Mouse (Mus musculus) liver, embryonic 12.5 days (tissue): Measurements from ENCODE around the gene Atp6v0b. TPM values are rescaled to one million over a fixed set of nuclear protein-coding genes. Genes with fewer than 3 reads are reported as not detected.
A peak's percentile ranks its signal among the peaks of the same experiment; 100 is the strongest.

Source experiments
- ATAC-seq: fragments of 200-750 bp; cut with Nextera tagmentation; 2 replicates; pipeline ENCODE4 v1.8.0; 2017; ENCODE audit warnings: moderate number of reproducible peaks, mild to moderate bottlenecking, moderate library complexity
- H3K27ac ChIP-seq: fragments of 300-500 bp; sonication (generic); 2 replicates; pipeline ENCODE4 v1.5.1; 2016; ENCODE audit warnings: mild to moderate bottlenecking
- H3K27me3 ChIP-seq: fragments of 300-500 bp; sonication (generic); replicated peaks from 2 replicates; pipeline ENCODE4 v1.6.1; 2016; ENCODE audit warnings: mild to moderate bottlenecking, moderate library complexity
- H3K36me3 ChIP-seq: fragments of 300-500 bp; sonication (generic); 2 replicates; pipeline ENCODE4 v1.6.1; 2016; ENCODE audit warnings: mild to moderate bottlenecking, moderate library complexity
- H3K4me1 ChIP-seq: fragments of 300-500 bp; sonication (generic); 2 replicates; pipeline ENCODE4 v1.6.1; 2016
- H3K4me2 ChIP-seq: fragments of 300-500 bp; sonication (generic); 2 replicates; pipeline ENCODE4 v1.6.1; 2016; ENCODE audit warnings: mild to moderate bottlenecking, moderate library complexity
- H3K4me3 ChIP-seq: fragments of 300-500 bp; sonication (generic); 2 replicates; pipeline ENCODE4 v1.5.1; 2016; ENCODE audit warnings: mild to moderate bottlenecking, moderate library complexity
- H3K9ac ChIP-seq: fragments of 300-500 bp; sonication (generic); 2 replicates; pipeline ENCODE4 v1.6.1; 2016; ENCODE audit warnings: mild to moderate bottlenecking, moderate library complexity
- H3K9me3 ChIP-seq: fragments of 300-500 bp; sonication (generic); replicated peaks from 2 replicates; pipeline ENCODE4 v1.6.1; 2016; ENCODE audit warnings: mild to moderate bottlenecking, moderate library complexity
- WGBS: fragments of 180-500 bp; shearing (Covaris S2); methylation state at CpG from one replicate; pipeline ENCODE4 v1.1.7; 2016; ENCODE audit not compliant: insufficient replicate concordance; 5-methylcytosine and 5-hydroxymethylcytosine counted together
- polyA plus RNA-seq: library from polyadenylated mRNA; unstranded; fragments of >200 nt; fragmentation: Nextera tagmentation; extraction: Ambion mirVana; gene quantifications from 2 replicates; pipeline ENCODE4 v1.2.1, GENCODE M21; 2016

The Atp6v0b gene
- polyA plus RNA-seq, 1 experiment from 2014 or later = 180 TPM

DNA sequence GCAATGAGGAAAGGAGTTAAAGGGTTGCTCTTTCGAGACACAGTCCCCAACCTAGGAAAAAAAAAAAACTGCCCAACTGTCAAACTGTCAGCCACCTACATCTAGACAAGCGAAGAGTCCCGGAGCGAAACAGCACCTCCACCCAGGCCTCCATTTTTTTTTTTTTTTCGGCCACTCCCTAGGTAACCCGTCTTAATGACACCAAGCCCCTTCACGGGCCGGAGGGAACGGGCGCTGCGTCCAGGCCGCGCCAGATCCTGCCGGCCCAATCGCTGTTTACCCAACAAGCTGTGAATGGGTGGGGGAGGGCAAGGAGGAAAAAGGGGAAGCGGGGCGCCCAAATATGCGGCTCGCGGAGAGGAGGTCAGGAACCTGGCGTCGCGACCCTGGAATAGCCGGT, 489 bp downstream of the Atp6v0b start:
- WGBS = under 1% methylated on average over 24 of the region's 24 CpGs
- H3K9me3 ChIP-seq = no peaks in the 10 kb centered on the region
- H3K9ac ChIP-seq = peak overlapping the region; percentile 97
- peaks cover 22% of the 10 kb centered on the region for H3K27me3 ChIP-seq
- peak overlapping the region; percentile 99 for H3K4me3 ChIP-seq
- H3K27ac ChIP-seq = peak overlapping the region; percentile 91
- H3K4me1 ChIP-seq = peaks cover 63% of the 10 kb centered on the region
- peak; percentile 36 for ATAC-seq
- H3K4me2 ChIP-seq = peak overlapping the region; percentile 94
- peaks cover 49% of the 10 kb centered on the region for H3K36me3 ChIP-seq

DNA sequence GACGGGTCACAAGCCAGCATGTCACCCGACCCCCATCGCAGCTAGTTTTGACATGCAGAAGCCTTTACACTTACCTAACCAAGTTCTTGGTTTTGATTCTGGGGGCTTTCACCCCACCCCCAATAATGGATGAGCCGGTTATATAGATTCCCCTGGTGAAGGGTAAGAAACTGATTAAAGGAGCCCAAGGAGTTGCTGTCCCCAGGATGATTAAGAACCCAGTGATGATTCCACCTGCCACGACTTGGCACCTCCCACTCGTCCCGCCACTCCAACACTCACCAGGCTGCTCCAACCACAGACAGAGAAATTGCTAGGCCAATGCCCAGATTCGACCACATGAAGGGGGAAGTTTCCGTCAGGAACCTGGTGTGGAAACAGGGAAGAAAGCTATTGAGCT, 1.1 kb downstream of the Atp6v0b start:
- peak overlapping the region; percentile 94 for H3K4me2 ChIP-seq
- H3K9ac ChIP-seq = peak overlapping the region; percentile 97
- H3K27ac ChIP-seq = peak overlapping the region; percentile 91
- H3K27me3 ChIP-seq = peaks cover 29% of the 10 kb centered on the region
- H3K4me1 ChIP-seq = peaks cover 59% of the 10 kb centered on the region
- H3K36me3 ChIP-seq = peaks cover 49% of the 10 kb centered on the region
- H3K9me3 ChIP-seq = no peaks in the 10 kb centered on the region
- WGBS = 69% methylated on average over 9 of the region's 9 CpGs
- no peak for ATAC-seq
- H3K4me3 ChIP-seq = peak overlapping the region; percentile 99

DNA sequence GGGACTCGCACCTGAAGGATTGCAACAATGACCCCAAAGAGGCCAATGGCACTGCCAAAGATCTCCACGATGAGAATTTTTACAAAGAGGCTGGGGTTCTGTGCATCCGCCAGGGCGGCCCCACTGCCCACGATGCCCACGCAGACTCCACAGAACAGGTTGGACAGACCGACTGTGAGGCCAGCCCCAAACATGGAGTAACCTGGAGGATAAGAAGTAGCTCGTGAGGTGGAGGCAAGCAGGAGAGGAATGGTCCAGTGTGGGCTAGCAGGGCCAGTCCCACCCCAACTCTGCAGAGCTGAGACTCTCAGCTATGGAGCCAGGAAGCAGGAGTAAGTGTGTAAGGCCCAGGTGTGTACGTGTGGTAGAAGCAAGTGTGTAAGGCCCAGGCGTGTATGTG, 2.0 kb downstream of the Atp6v0b start:
- 92% methylated on average over 10 of the region's 10 CpGs for WGBS
- H3K4me2 ChIP-seq = no peak overlapping the region
- H3K4me1 ChIP-seq = peaks cover 50% of the 10 kb centered on the region
- no peak overlapping the region for H3K27ac ChIP-seq
- peaks cover 43% of the 10 kb centered on the region for H3K36me3 ChIP-seq
- ATAC-seq = no peak
- no peaks in the 10 kb centered on the region for H3K9me3 ChIP-seq
- H3K27me3 ChIP-seq = peaks cover 33% of the 10 kb centered on the region
- H3K9ac ChIP-seq = no peak overlapping the region
- no peak overlapping the region for H3K4me3 ChIP-seq

DNA sequence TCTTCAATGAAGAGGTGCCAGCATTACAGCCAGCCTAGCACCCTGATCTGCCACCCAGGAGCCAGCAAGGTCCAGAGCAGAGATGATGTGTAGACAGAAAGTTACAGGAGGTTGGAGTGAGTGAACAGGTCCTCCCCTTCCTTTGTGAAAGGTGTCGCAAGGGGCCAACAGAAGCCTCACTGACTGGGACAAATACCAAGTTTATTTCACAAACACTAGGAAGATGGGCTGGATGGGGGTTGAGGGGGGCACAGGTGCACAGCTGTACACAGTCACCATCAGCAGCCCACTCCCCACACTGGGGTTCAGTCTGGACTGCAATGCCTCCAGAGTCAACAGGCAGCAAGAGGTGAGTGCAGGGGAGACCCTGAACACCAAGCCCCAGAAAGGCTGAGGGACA, 3.0 kb downstream of the Atp6v0b start:
- H3K4me2 ChIP-seq = peak overlapping the region; percentile 94
- peak overlapping the region; percentile 67 for H3K4me3 ChIP-seq
- H3K4me1 ChIP-seq = peaks cover 46% of the 10 kb centered on the region
- no peaks in the 10 kb centered on the region for H3K9me3 ChIP-seq
- H3K27ac ChIP-seq = no peak overlapping the region
- peaks cover 33% of the 10 kb centered on the region for H3K36me3 ChIP-seq
- no peak for ATAC-seq
- H3K9ac ChIP-seq = no peak overlapping the region
- 84% methylated on average over 1 of the region's 1 CpGs for WGBS
- peaks cover 33% of the 10 kb centered on the region for H3K27me3 ChIP-seq

DNA sequence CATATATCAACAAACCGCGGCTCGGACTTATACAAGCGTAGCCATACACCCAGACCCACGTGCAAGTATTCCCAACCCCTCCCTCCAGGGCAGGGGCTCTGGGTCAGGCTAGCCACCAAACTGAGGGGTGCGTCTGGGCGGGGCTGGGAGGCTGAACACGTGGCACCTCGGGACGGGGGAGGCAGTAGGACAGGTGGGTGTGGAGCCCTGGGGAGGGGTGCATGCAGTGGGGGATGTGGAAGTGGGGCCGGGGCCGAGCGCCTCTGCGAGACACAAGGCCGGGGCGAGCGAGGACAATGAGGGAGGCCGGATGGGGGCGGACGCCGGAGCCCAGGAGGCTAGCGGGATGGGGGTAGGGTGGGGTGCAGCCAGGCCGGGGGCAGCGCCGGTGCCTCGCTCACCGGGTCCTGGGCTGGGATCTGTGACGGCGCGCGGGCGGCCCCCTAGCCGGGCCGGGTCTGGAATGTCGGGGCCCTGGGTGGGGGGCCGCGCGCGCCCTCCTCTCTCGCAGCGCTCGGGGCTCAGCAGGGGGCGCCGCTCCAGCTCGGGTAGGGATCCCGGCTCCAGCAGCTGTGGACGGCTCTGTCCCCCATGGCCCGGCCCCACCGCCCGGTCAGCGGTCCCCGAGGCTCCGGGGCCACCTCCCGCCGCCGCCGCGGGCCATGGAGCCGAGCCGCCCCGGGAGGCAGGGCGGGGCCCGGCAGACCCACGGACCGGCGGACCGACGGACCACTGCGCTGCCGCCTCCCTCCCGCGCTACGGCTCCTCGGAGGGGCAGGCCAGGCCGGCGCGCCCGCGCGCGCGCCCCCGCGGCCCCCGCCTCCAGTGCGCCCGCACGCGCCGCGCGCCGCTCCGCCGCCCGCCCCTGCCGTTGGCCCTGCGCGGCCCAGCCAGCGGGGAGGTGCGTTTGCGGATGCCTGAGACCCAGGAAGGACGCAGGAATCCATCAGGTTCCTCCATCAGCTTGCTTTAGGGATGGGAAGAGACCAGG, 4.1 kb downstream of the Atp6v0b start, which contains the start of gene B4galt2:
B4galt2 (minus strand) TSS at position 787 of the 991 bp plus-strand sequence.
- peaks cover 33% of the 10 kb centered on the region for H3K27me3 ChIP-seq
- 3% methylated on average over 62 of the region's 103 CpGs for WGBS
- H3K4me3 ChIP-seq = peak within 1 kb of the TSS; percentile 67
- peaks cover 26% of the 10 kb centered on the region for H3K36me3 ChIP-seq
- H3K9me3 ChIP-seq = no peaks in the 10 kb centered on the region
- peak within 1 kb of the TSS; percentile 80 for H3K9ac ChIP-seq
- peak within 1 kb of the TSS; percentile 94 for H3K4me2 ChIP-seq
- no peak within 1 kb of the TSS for H3K27ac ChIP-seq
- peaks cover 49% of the 10 kb centered on the region for H3K4me1 ChIP-seq
- 0 out of 2 replicates have a peak, but pooled peaks have one; percentile 2 for ATAC-seq

DNA sequence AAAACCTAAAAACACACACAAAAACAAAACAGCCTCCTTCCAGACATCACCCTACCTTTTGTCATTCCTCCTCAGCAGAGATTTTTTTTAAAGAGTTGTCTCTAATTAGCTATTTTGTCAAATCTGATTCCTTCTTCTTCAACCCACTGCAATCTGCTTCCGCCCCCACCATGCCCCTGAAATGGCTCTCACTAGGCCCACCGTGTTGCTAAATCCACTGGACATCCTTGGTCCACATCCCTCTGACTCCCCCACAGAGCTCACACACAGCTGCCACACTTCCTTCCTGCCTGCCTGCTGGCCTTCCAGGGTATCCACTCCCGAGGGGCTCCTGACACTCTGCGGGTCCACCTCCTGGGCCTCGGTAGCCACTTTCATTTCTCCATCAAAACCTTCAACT, 8.4 kb downstream of the Atp6v0b start:
- Histone ChIP-seq H3K9me3 (no peaks in the 10 kb centered on the region), H3K4me2 (no peak overlapping the region), H3K4me3 (no peak overlapping the region), H3K36me3 (peaks cover 15% of the 10 kb centered on the region), H3K27ac (no peak overlapping the region), H3K9ac (no peak overlapping the region), H3K4me1 (peaks cover 18% of the 10 kb centered on the region), H3K27me3 (peaks cover 27% of the 10 kb centered on the region)
- no peak for ATAC-seq
- whole genome bisulfite sequencing = 58% methylated on average over 5 of the region's 5 CpGs

DNA sequence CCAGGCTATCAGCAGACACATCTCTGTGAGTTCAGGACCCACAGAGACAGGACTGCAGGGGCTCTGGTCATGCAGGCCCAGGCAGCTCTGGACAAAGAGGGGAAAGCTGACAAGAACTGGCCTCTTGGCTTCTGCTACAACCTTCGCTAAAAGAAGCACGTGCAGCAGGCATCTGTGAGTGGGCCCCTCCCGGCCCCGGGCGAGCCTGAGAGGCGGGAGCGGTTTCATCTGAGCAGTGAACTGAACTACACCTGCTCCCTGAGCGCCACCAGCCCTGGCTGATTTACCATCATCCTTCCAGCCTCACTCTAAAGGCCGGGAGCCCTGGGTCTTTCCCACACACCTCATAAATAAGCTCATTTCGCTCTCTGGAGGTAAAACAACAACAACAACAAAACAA, 8.8 kb downstream of the Atp6v0b start:
- H3K4me2 ChIP-seq = no peak overlapping the region
- peaks cover 27% of the 10 kb centered on the region for H3K27me3 ChIP-seq
- no peaks in the 10 kb centered on the region for H3K9me3 ChIP-seq
- no peak for ATAC-seq
- no peak overlapping the region for H3K27ac ChIP-seq
- WGBS = 69% methylated on average over 10 of the region's 10 CpGs
- H3K36me3 ChIP-seq = peaks cover 15% of the 10 kb centered on the region
- no peak overlapping the region for H3K4me3 ChIP-seq
- peaks cover 18% of the 10 kb centered on the region for H3K4me1 ChIP-seq
- no peak overlapping the region for H3K9ac ChIP-seq

DNA sequence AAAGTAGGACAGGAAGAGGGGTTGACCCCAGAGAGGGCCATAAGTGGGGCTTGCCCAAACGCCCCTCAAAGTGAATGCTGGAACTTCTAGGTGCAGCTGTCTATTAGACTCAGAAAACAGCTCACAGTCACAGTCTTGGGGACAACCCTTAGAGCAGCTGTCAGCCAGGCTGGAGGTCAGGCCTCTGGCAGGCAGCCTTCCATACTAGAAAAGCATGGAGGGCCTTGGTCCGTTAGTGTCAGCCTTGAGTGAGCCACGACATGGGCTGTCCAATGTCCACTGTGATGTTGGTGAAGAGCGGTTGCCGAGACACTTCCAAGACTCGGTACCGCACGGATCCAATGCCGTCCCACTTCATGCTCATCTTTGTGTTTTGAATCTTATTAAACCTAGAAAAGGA, 13.5 kb downstream of the Atp6v0b start:
- Histone ChIP-seq H3K27me3 (0 out of 2 replicates have a peak, but pooled peaks cover 6% of the 10 kb centered on the region), H3K4me3 (no peak overlapping the region), H3K9ac (no peak overlapping the region), H3K27ac (no peak overlapping the region), H3K9me3 (no peaks in the 10 kb centered on the region), H3K36me3 (peaks cover 33% of the 10 kb centered on the region), H3K4me2 (no peak overlapping the region), H3K4me1 (peaks cover 54% of the 10 kb centered on the region)
- no peak for ATAC-seq
- WGBS = 89% methylated on average over 9 of the region's 9 CpGs

DNA sequence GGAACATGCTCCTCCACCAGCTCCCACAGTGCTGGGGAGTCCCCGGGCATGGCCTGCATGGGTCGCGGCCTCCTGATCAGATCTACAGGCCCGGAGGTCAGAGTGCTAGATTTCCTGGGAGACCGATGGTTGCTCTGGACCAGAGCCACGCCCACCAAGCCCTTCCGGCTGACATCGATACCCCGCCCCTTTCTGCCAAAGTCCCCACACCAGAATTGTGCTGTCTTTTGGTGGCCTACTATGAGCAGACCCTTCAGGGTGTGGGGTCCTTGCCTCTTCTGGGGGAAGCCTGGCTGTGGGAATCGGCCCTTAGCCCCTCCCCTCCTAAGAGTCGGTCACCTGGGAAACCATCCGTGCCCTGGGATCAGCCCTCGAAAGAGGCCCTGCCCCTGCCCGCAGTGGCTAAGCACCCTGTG, 14.7 kb downstream of the Atp6v0b start, which contains the start of gene Ccdc24:
Ccdc24 (minus strand) TSS at position 87 of the 416 bp plus-strand sequence.
- peak within 1 kb of the TSS; percentile 64 for H3K27ac ChIP-seq
- H3K36me3 ChIP-seq = peaks cover 41% of the 10 kb centered on the region
- peaks cover 62% of the 10 kb centered on the region for H3K4me1 ChIP-seq
- peak; percentile 46 for ATAC-seq
- H3K4me2 ChIP-seq = peak within 1 kb of the TSS; percentile 75
- H3K9me3 ChIP-seq = no peaks in the 10 kb centered on the region
- 20% methylated on average over 14 of the region's 14 CpGs for WGBS
- H3K4me3 ChIP-seq = peak within 1 kb of the TSS; percentile 46
- H3K27me3 ChIP-seq = peaks cover 6% of the 10 kb centered on the region; the same call in 1 of the 2 replicates
- H3K9ac ChIP-seq = peak within 1 kb of the TSS; percentile 51

DNA sequence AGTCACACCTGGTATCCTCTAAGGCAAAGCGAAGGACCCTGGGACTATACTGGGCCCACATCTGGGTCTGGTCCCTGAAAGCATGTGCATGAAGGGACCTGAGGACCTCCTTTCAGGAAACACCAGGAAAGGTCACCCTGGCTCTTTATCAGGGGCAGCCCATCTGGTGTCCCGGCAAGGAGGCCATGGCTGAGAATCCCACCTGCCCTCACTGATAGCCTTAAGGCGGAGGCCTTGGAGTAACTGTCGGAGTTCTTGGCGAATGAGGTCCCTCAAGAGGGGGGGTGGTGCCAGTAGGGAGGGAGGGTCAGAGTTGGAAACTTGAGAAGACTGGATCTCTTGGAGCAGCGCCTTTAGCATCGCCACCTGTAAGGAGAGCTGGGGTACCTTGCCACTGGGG, 15.3 kb downstream of the Atp6v0b start:
- Histone ChIP-seq H3K9me3 (no peaks in the 10 kb centered on the region), H3K27ac (peak overlapping the region; percentile 64), H3K4me3 (peak overlapping the region; percentile 46), H3K4me2 (peak overlapping the region; percentile 75), H3K27me3 (peaks cover 13% of the 10 kb centered on the region; the same call in 1 of the 2 replicates), H3K9ac (peak overlapping the region; percentile 51), H3K36me3 (peaks cover 42% of the 10 kb centered on the region), H3K4me1 (peaks cover 69% of the 10 kb centered on the region)
- 39% methylated on average over 7 of the region's 7 CpGs for WGBS
- ATAC-seq = peak; percentile 53

DNA sequence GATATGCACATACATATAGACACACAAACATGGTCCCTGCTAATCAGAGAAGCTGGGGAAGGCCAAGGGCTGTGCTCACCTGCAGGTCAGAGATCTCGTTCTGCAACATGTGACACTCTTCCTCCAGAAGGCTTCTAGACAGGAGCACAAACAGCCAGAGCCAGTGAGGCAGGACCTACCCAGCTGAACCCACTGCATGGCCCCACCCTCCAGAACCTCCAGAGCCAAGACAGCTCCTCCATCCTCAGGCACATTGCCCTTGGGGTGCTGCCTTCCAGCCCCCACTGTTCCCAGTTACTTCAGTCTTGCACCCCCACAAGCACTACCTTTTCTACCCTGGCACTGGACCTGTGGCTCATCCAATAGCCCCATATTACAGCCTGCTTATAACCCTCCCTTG, 16.7 kb downstream of the Atp6v0b start:
- ATAC-seq = peak; percentile 31; the same call in 1 of the 2 replicates
- 36% methylated on average over 1 of the region's 1 CpGs for WGBS

DNA sequence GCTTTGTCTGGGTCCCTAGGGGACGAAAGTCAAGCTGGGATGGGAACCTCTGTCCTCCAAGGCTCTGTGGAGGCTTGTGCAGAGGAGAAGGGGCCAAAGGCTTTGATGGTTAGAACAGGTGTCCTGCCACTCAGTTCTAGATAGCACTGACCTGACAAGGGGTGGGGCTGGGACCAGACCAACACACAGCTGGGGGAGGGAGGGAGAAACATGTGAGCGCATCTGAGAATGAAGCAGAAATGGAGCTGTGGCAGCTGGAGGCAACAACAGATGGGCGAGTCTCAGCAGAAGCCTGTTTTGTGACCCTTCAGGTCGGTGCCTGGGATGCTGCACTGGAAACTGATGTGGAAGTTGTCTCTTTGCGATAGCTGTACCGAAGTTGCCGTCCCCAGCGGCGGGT, 17.8 kb downstream of the Atp6v0b start:
- WGBS = 80% methylated on average over 9 of the region's 9 CpGs
- H3K27ac ChIP-seq = peak overlapping the region; percentile 64
- peaks cover 78% of the 10 kb centered on the region for H3K4me1 ChIP-seq
- H3K36me3 ChIP-seq = peaks cover 63% of the 10 kb centered on the region
- H3K9ac ChIP-seq = no peak overlapping the region; the same call in 1 of the 2 replicates
- ATAC-seq = no peak
- H3K4me3 ChIP-seq = no peak overlapping the region
- H3K4me2 ChIP-seq = no peak overlapping the region
- no peaks in the 10 kb centered on the region for H3K9me3 ChIP-seq
- peaks cover 17% of the 10 kb centered on the region; the same call in 1 of the 2 replicates for H3K27me3 ChIP-seq

More for the DNA sequence above, 16.7 kb downstream of the Atp6v0b start:
- no peak overlapping the region for H3K4me2 ChIP-seq
- H3K4me3 ChIP-seq = no peak overlapping the region
- no peak overlapping the region for H3K9ac ChIP-seq
- H3K36me3 ChIP-seq = peaks cover 52% of the 10 kb centered on the region
- no peaks in the 10 kb centered on the region for H3K9me3 ChIP-seq
- H3K27ac ChIP-seq = peak overlapping the region; percentile 64
- peaks cover 15% of the 10 kb centered on the region; the same call in 1 of the 2 replicates for H3K27me3 ChIP-seq
- peaks cover 78% of the 10 kb centered on the region for H3K4me1 ChIP-seq
